Mouse (Mus musculus) testis, adult 2 months (tissue): Measurements from ENCODE around the gene Pllp.

ENCODE experiments used
- CTCF ChIP-seq: fragments of 200-500 bp; IDR thresholded peaks from 2 replicates; pipeline ENCODE4 v1.5.1; 2012; ENCODE audit warnings: low read depth, mild to moderate bottlenecking, inconsistent platforms, low read length, moderate library complexity; ENCODE audit not compliant: control insufficient read depth, insufficient read depth, insufficient replicate concordance
- POLR2A ChIP-seq: fragments of 200-500 bp; IDR thresholded peaks from 2 replicates; pipeline ENCODE4 v1.6.1; 2012; ENCODE audit warnings: low read depth, mild to moderate bottlenecking, inconsistent platforms, low read length, moderate library complexity; ENCODE audit not compliant: control insufficient read depth

DNA sequence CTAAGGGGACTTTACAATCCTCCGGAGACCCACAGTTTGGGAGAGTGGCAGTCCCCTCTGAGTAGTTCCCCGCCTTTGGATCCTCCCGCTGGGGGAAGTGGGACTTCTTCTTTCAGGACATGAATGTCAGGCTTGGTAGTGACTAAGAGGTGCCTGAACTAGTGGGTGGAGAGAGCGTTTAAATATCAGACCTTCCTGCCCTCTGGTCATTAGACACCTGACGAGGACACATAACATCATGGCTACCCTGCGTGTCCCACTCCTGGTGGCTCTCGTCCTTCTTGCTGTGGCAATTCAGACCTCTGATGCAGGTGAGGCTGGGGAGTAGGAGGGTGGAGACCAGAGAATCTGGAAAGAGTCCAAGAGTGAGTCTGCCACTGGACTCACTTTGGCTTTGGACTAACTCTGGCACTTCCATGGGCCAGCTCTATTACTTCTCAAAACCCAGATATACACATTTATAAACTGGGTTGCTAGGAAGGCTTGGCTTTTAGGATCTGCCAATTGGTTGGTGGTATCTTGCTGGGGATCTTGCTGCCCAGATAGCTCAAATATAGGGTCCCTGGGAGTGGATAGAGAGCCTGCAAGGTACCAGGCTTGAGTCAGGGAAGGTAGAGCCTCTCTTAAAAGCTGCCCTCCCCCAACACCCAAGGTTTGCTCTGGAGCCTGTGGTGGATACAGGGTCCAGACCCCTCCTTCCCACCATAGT lies 49.6 kb upstream of the Pllp start, which contains the start of gene Ccl22:
- TF ChIP-seq CTCF: no peak
- no peak for TF ChIP-seq POLR2A
